8 mouse cellular contexts compared by ENCODE assay signal in the genomic region with DNA sequence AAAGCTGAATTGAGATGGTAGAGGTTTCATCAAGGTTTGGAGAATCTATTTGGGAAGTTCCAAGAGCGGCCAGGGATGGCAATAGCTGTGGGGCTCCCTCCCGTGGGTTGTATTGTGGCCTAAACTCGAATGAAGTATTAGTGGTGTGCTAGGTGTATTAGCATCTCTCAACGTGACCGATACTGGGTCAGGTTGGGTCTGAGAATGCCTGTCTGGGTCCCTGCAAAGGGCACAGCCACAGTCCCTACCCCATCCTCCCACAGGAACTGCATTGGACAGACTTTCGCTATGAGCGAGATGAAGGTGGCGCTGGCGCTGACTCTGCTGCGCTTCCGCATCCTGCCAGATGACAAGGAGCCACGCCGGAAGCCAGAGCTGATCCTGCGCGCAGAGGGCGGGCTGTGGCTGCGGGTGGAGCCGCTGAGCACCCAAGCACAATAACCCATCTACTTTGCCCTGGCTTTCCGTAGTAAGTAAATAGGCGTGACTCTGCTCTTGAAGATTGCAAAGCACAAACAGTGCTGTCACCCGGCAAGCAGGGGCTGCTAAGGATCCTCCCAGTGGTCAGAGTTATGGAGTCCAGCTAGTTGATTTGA. TPM values are rescaled to one million over a fixed set of nuclear protein-coding genes. Genes with fewer than 3 reads are reported as not detected.
DNase-seq lines count a peak whose midpoint lies in the region; ATAC-seq lines count a peak whose summit lies in the region.

No protein-coding gene starts in this region.

- H3K36me3 ChIP-seq in hindbrain, embryonic 14.5 days (replicated peaks; ENCODE audit: control insufficient read depth, insufficient read depth) = no peaks in the 10 kb centered on the region
- no peaks in the 10 kb centered on the region for H3K36me3 ChIP-seq in midbrain, embryonic 15.5 days (replicated peaks)

- H3K9me3 ChIP-seq in hindbrain, embryonic 14.5 days (ENCODE audit: control insufficient read depth, low read length) = no peaks in the 10 kb centered on the region
- no peaks in the 10 kb centered on the region for H3K9me3 ChIP-seq in midbrain, embryonic 15.5 days

- H3K27me3 ChIP-seq in hindbrain, embryonic 14.5 days (ENCODE audit: control insufficient read depth, insufficient read depth, low read length) = no peaks in the 10 kb centered on the region
- H3K27me3 ChIP-seq in midbrain, embryonic 15.5 days (replicated peaks) = no peaks in the 10 kb centered on the region

- no peak for ATAC-seq in hindbrain, embryonic 14.5 days (ENCODE audit: low FRiP score)
- peak; percentile 69 for ATAC-seq in midbrain, embryonic 15.5 days (replicated peaks)

- intact Hi-C loops in gastrocnemius, postnatal 36 days (cut with DNase I) = no loop called here

- H3K4me2 ChIP-seq in hindbrain, embryonic 14.5 days (replicated peaks) = peak overlapping the region; percentile 35
- H3K4me2 ChIP-seq in midbrain, embryonic 15.5 days = peak overlapping the region; percentile 40

- H3K4me3 ChIP-seq in hindbrain, embryonic 14.5 days (replicated peaks; ENCODE audit: low read length) = no peak overlapping the region
- H3K4me3 ChIP-seq in midbrain, embryonic 15.5 days = peak overlapping the region; percentile 8

- H3K27ac ChIP-seq in hindbrain, embryonic 14.5 days = no peak overlapping the region
- H3K27ac ChIP-seq in midbrain, embryonic 15.5 days = no peak overlapping the region

- H3K9ac ChIP-seq in hindbrain, embryonic 14.5 days = 0 out of 2 replicates have a peak overlapping the region, but pooled peaks have one; percentile 16
- no peak overlapping the region for H3K9ac ChIP-seq in midbrain, embryonic 15.5 days

- DNase-seq in CD4-positive, CD25-positive, alpha-beta regulatory T cell, adult 2 months (ENCODE audit: low read depth, low spot score) = peak; percentile 63
- peak; percentile 84 for DNase-seq in ZHBTc4 (ENCODE audit: low read depth, low spot score)
- DNase-seq in hindbrain, embryonic 14.5 days (ENCODE audit: low spot score) = peak; percentile 23
- DNase-seq in adrenal gland, adult 2 months = no peak
- DNase-seq in gastrocnemius, postnatal 36 days = no peak
- DNase-seq in kidney, adult 8-10 months = no peak
- no peak for DNase-seq in urinary bladder, postnatal 10 days (ENCODE audit: low spot score)

- WGBS in hindbrain, embryonic 14.5 days = 40% methylated on average over 21 of the region's 21 CpGs
- WGBS in midbrain, embryonic 15.5 days = 36% methylated on average over 21 of the region's 21 CpGs

- no peaks in the 10 kb centered on the region for H3K4me1 ChIP-seq in hindbrain, embryonic 14.5 days (replicated peaks; ENCODE audit: control insufficient read depth, insufficient read depth, low read length)
- H3K4me1 ChIP-seq in midbrain, embryonic 15.5 days = peaks cover 5% of the 10 kb centered on the region; the same call in 1 of the 2 replicates

RNA-seq across cellular contexts. Expression of a gene that starts 9.3 kb away (rescaled TPM):
- polyA plus RNA-seq in hindbrain, embryonic 14.5 days (2014; fragmentation: Nextera tagmentation; extraction: Ambion mirVana) = 2.2 and 2.5 TPM in 2 replicates
- 1.5 and 1.7 TPM in 2 replicates for polyA plus RNA-seq in midbrain, embryonic 15.5 days (2015; fragmentation: Nextera tagmentation; extraction: Ambion mirVana)
- 1 to 10 TPM; 1.5 to 2.0 TPM for total RNA-seq in adrenal gland, adult 2 months (2021)
- 0.17 and 0.35 TPM in 2 replicates for polyA plus RNA-seq in adrenal gland, adult 2 months (2012; rRNA removed)
- total RNA-seq in gastrocnemius, postnatal 36 days (2021) = not detected

RNA-seq across cellular contexts. Expression of a gene that starts 17.4 kb away (rescaled TPM):
- polyA plus RNA-seq in hindbrain, embryonic 14.5 days (2014; fragmentation: Nextera tagmentation; extraction: Ambion mirVana) = not detected in 2 replicates
- 0.26 TPM in 1 of 2 replicates, not detected in the other for polyA plus RNA-seq in midbrain, embryonic 15.5 days (2015; fragmentation: Nextera tagmentation; extraction: Ambion mirVana)
- total RNA-seq in adrenal gland, adult 2 months (2021) = not detected
- polyA plus RNA-seq in adrenal gland, adult 2 months (2012; rRNA removed) = not detected in 2 replicates
- not detected for total RNA-seq in gastrocnemius, postnatal 36 days (2021)

RNA-seq across cellular contexts. Expression of a gene that starts 55.0 kb away (rescaled TPM):
- 0.37 and 0.60 TPM in 2 replicates for polyA plus RNA-seq in hindbrain, embryonic 14.5 days (2014; fragmentation: Nextera tagmentation; extraction: Ambion mirVana)
- polyA plus RNA-seq in midbrain, embryonic 15.5 days (2015; fragmentation: Nextera tagmentation; extraction: Ambion mirVana) = 0.48 and 1.3 TPM in 2 replicates
- total RNA-seq in adrenal gland, adult 2 months (2021) = not detected
- polyA plus RNA-seq in adrenal gland, adult 2 months (2012; rRNA removed) = not detected in 2 replicates
- total RNA-seq in gastrocnemius, postnatal 36 days (2021) = not detected

Comparison
In these comparisons a context has a peak if more than half of its experiments do, and no peak if none do; other contexts are left out.
1. DNase-seq: peak in CD4-positive, CD25-positive, alpha-beta regulatory T cell, adult 2 months (single experiment), ZHBTc4 (single experiment) and hindbrain, embryonic 14.5 days (single experiment); none in adrenal gland, adult 2 months (single experiment), gastrocnemius, postnatal 36 days (0 of 2), kidney, adult 8-10 months (0 of 2) and urinary bladder, postnatal 10 days (single experiment).